Mouse (Mus musculus) bone marrow macrophage, adult 2 months (primary cell): ENCODE data around the gene Cgnl1.

Experiments used
- CTCF ChIP-seq: IDR thresholded peaks from 2 replicates; pipeline ENCODE4 v1.5.1; 2012; ENCODE audit warnings: low read depth, mild to moderate bottlenecking, low read length, moderate library complexity
- POLR2A ChIP-seq: IDR thresholded peaks from 2 replicates; pipeline ENCODE4 v1.6.1; 2012; ENCODE audit warnings: mild to moderate bottlenecking, low read depth, low read length, borderline replicate concordance

DNA sequence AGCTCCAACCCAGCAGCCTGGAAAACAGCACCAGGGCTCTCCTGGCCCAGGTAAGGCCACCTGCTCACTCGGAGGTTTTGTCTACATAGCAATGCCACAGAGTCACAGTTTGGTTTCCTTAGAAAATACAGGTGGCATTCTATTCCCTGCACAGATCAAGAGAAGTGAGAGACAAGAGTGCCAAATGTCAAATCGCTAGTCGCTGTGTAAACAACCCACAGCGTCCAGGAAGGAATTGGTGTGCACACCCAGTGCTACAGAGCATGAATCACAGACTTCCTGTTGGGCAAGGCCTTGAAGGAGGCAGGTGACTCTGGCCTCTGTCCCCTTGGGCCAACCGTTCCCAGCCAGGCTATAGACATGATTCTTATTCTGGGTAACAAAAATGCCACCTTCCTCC lies 103.8 kb downstream of the Cgnl1 start:
- TF ChIP-seq POLR2A = no peak
- TF ChIP-seq CTCF = no peak
